Comparison of ENCODE assay signal across 8 mouse cellular contexts in genomic region chr11:70846029-70846428, GRCm38 (mm10). TPM values are rescaled to one million over a fixed set of nuclear protein-coding genes. Genes with fewer than 3 reads are reported as not detected.
DNase-seq lines count a peak whose midpoint lies in the region; ATAC-seq and TF ChIP-seq lines count a peak whose summit lies in the region.

No protein-coding gene starts in this region.

- peak overlapping the region; percentile 85 for H3K4me2 ChIP-seq in kidney, postnatal 0 days (ENCODE audit: low read length)
- H3K4me2 ChIP-seq in embryonic facial prominence, embryonic 12.5 days (replicated peaks), result peak overlapping the region; percentile 86
- peak overlapping the region; percentile 68 for H3K4me2 ChIP-seq in intestine, embryonic 14.5 days (ENCODE audit: low read length)
- H3K4me2 ChIP-seq in midbrain, embryonic 16.5 days (ENCODE audit: low read length), result peak overlapping the region; percentile 75

- TF ChIP-seq CTCF in kidney, postnatal 0 days (IDR thresholded peaks at IDR 0.05; ENCODE audit: low read depth), result no peak

- DNase-seq in kidney, postnatal 0 days (ENCODE audit: low spot score), result no peak
- DNase-seq in kidney, adult 11 months, result no peak
- DNase-seq in intestine, embryonic 14.5 days (ENCODE audit: low spot score), result no peak
- no peak for DNase-seq in gastrocnemius, postnatal 4 days (ENCODE audit: low spot score in 2 of 2)
- DNase-seq in retina, postnatal 1 day, result no peak
- no peak for DNase-seq in adrenal gland, postnatal 4 days (ENCODE audit: low spot score in 2 of 2)

- H3K4me1 ChIP-seq in kidney, postnatal 0 days (replicated peaks; ENCODE audit: insufficient read depth, low read length), result peaks cover 14% of the 10 kb centered on the region
- peaks cover 16% of the 10 kb centered on the region for H3K4me1 ChIP-seq in embryonic facial prominence, embryonic 12.5 days
- H3K4me1 ChIP-seq in intestine, embryonic 14.5 days (replicated peaks; ENCODE audit: control insufficient read depth, insufficient read depth, low read length), result peaks cover 20% of the 10 kb centered on the region
- peaks cover 13% of the 10 kb centered on the region for H3K4me1 ChIP-seq in midbrain, embryonic 16.5 days (ENCODE audit: control insufficient read depth, insufficient read depth, low read length)

- WGBS in kidney, postnatal 0 days, result 32% methylated on average over 2 of the region's 2 CpGs
- 38% methylated on average over 2 of the region's 2 CpGs for WGBS in embryonic facial prominence, embryonic 12.5 days
- 50% methylated on average over 2 of the region's 2 CpGs for WGBS in intestine, embryonic 14.5 days
- WGBS in midbrain, embryonic 16.5 days, result 63% methylated on average over 2 of the region's 2 CpGs

- ATAC-seq in kidney, postnatal 0 days (replicated peaks; ENCODE audit: low FRiP score, low read depth), result no peak
- no peak for ATAC-seq in embryonic facial prominence, embryonic 12.5 days (ENCODE audit: insufficient number of reproducible peaks, insufficient read depth, low FRiP score, low TSS enrichment)
- no peak for ATAC-seq in intestine, embryonic 14.5 days (replicated peaks; ENCODE audit: low FRiP score, low TSS enrichment, low read depth)
- ATAC-seq in midbrain, embryonic 16.5 days, result no peak

- H3K36me3 ChIP-seq in kidney, postnatal 0 days (ENCODE audit: insufficient read depth, low read length), result no peaks in the 10 kb centered on the region
- no peaks in the 10 kb centered on the region for H3K36me3 ChIP-seq in embryonic facial prominence, embryonic 12.5 days
- no peaks in the 10 kb centered on the region for H3K36me3 ChIP-seq in intestine, embryonic 14.5 days (ENCODE audit: control insufficient read depth, insufficient read depth, low read length)
- H3K36me3 ChIP-seq in midbrain, embryonic 16.5 days (ENCODE audit: control insufficient read depth, insufficient read depth, low read length), result no peaks in the 10 kb centered on the region

- no peaks in the 10 kb centered on the region for H3K9me3 ChIP-seq in kidney, postnatal 0 days (replicated peaks; ENCODE audit: low read length)
- H3K9me3 ChIP-seq in embryonic facial prominence, embryonic 12.5 days, result no peaks in the 10 kb centered on the region
- H3K9me3 ChIP-seq in intestine, embryonic 14.5 days (ENCODE audit: control insufficient read depth, low read length), result no peaks in the 10 kb centered on the region
- H3K9me3 ChIP-seq in midbrain, embryonic 16.5 days (replicated peaks; ENCODE audit: control insufficient read depth, low read length, poor library complexity, severe bottlenecking), result no peaks in the 10 kb centered on the region

- no peak overlapping the region for H3K27ac ChIP-seq in kidney, postnatal 0 days
- no peak overlapping the region for H3K27ac ChIP-seq in embryonic facial prominence, embryonic 12.5 days
- H3K27ac ChIP-seq in intestine, embryonic 14.5 days (ENCODE audit: low read depth), result no peak overlapping the region
- H3K27ac ChIP-seq in midbrain, embryonic 16.5 days (ENCODE audit: low read length), result no peak overlapping the region

- H3K9ac ChIP-seq in kidney, postnatal 0 days (ENCODE audit: low read depth, low read length), result no peak overlapping the region
- no peak overlapping the region for H3K9ac ChIP-seq in embryonic facial prominence, embryonic 12.5 days
- H3K9ac ChIP-seq in intestine, embryonic 14.5 days (ENCODE audit: low read length), result peak overlapping the region; percentile 86; the same call in 1 of the 2 replicates
- no peak overlapping the region; the same call in 1 of the 2 replicates for H3K9ac ChIP-seq in midbrain, embryonic 16.5 days (ENCODE audit: low read depth, low read length)

- H3K27me3 ChIP-seq in kidney, postnatal 0 days (ENCODE audit: insufficient read depth, low read length), result no peaks in the 10 kb centered on the region
- H3K27me3 ChIP-seq in embryonic facial prominence, embryonic 12.5 days, result no peaks in the 10 kb centered on the region
- no peaks in the 10 kb centered on the region for H3K27me3 ChIP-seq in intestine, embryonic 14.5 days (replicated peaks; ENCODE audit: control insufficient read depth, insufficient read depth, low read length)
- H3K27me3 ChIP-seq in midbrain, embryonic 16.5 days (ENCODE audit: control insufficient read depth, insufficient read depth, low read depth, low read length), result no peaks in the 10 kb centered on the region; the same call in 1 of the 2 replicates

- H3K4me3 ChIP-seq in kidney, postnatal 0 days (replicated peaks; ENCODE audit: low read depth, low read length), result peak overlapping the region; percentile 75
- peak overlapping the region; percentile 99 for H3K4me3 ChIP-seq in embryonic facial prominence, embryonic 12.5 days
- peak overlapping the region; percentile 75 for H3K4me3 ChIP-seq in intestine, embryonic 14.5 days (ENCODE audit: low read depth, low read length)
- peak overlapping the region; percentile 98 for H3K4me3 ChIP-seq in midbrain, embryonic 16.5 days (ENCODE audit: low read depth, low read length)

RNA-seq across cellular contexts. Expression of gene Rabep1, which starts 1.5 kb away (rescaled TPM):
- polyA plus RNA-seq in kidney, postnatal 0 days (2015; fragmentation: Nextera tagmentation; extraction: Ambion mirVana), result 35.4 and 37.5 TPM in 2 replicates
- 43.9 and 45.9 TPM in 2 replicates for polyA plus RNA-seq in embryonic facial prominence, embryonic 12.5 days (2016; fragmentation: Nextera tagmentation; extraction: Ambion mirVana)
- polyA plus RNA-seq in intestine, embryonic 14.5 days (2014; fragmentation: Nextera tagmentation; extraction: Ambion mirVana), result 30.5 and 32.9 TPM in 2 replicates
- 88.6 and 91.0 TPM in 2 replicates for polyA plus RNA-seq in midbrain, embryonic 16.5 days (2015; fragmentation: Nextera tagmentation; extraction: Ambion mirVana)
- total RNA-seq in gastrocnemius, postnatal 4 days (2021), result 10 to 100 TPM; 39.4 to 40.7 TPM
- 10 to 100 TPM; 95.2 to 96.0 TPM for total RNA-seq in adrenal gland, postnatal 4 days (2021)

RNA-seq across cellular contexts. Expression of gene Scimp, which starts 33.6 kb away (rescaled TPM):
- 0.55 and 0.84 TPM in 2 replicates for polyA plus RNA-seq in kidney, postnatal 0 days (2015; fragmentation: Nextera tagmentation; extraction: Ambion mirVana)
- not detected in 2 replicates for polyA plus RNA-seq in embryonic facial prominence, embryonic 12.5 days (2016; fragmentation: Nextera tagmentation; extraction: Ambion mirVana)
- 0.40 and 0.45 TPM in 2 replicates for polyA plus RNA-seq in intestine, embryonic 14.5 days (2014; fragmentation: Nextera tagmentation; extraction: Ambion mirVana)
- polyA plus RNA-seq in midbrain, embryonic 16.5 days (2015; fragmentation: Nextera tagmentation; extraction: Ambion mirVana), result not detected in 2 replicates
- total RNA-seq in gastrocnemius, postnatal 4 days (2021), result not detected
- under 1 TPM; 0.48 to 0.68 TPM for total RNA-seq in adrenal gland, postnatal 4 days (2021)
